Mouse (Mus musculus): ENCODE measurements around the gene Tsen2. TPM values are rescaled to one million over a fixed set of nuclear protein-coding genes. Genes with fewer than 3 reads are reported as not detected.

Gene Tsen2
- polyA plus RNA-seq (2017; shearing (Covaris generic)) = 13.4 TPM

GRCm38 (mm10) chr6:115544442-115544970, at the start of gene Tsen2:
Gene Tsen2 (plus strand): TSS chr6:115544664.

GRCm38 (mm10) chr6:115592458-115592857, 48.0 kb downstream of the Tsen2 start, which contains the start of gene Mkrn2os:
Gene Mkrn2os (minus strand): TSS chr6:115592576.

DNA sequence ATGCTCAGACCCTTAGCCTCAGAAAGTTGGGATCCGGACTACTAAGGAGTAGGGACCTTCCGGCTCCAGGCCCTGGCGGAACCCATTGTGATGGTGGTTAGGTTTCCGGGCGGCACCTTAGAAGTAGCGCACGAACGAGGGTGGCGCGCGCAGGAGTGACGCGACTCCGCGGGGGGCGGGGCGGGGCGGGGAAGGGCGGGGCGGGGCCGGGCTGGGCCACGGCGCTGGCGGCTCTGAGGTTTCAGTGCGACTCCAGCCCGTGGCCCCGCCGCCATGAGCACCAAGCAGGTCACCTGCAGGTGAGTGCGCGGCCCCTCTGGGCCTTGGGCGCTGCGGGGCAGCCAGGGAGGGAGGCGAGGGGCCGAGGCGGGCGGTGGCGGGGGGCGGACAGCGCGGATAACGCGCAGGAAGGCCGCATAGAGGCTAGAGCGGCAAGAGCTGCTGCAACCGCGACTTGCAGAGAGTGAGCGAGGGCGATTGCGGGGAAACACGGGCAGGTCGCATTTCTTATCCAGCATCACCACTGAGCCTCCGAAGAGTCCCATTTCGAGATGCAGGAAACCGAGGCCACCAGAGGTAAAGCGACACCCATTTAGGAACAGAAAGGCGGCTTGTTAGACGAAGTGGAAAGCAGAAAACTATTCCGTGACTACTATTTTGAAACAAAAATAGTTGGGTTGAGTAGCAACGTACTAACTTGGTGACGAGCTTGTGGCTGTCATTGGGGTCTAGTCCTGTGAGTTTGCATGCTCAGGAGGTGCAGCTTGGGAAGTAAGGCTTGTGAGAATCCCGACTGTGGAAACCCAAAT, 57.5 kb downstream of the Tsen2 start, which contains the start of gene Mkrn2:
Mkrn2 (plus strand) TSS at position 188 of the 809 bp plus-strand sequence.

Other genes with a start within 250 kb of the Tsen2 start
- 0.67 TPM for gene Pparg, start 183.7 kb upstream of the Tsen2 start, polyA plus RNA-seq (2017; shearing (Covaris generic))
- gene Mkrn2os, start 47.9 kb downstream of the Tsen2 start, polyA plus RNA-seq (2017; shearing (Covaris generic)) = not detected
- gene Mkrn2, start 57.2 kb downstream of the Tsen2 start, polyA plus RNA-seq (2017; shearing (Covaris generic)) = 39.7 TPM
- gene Raf1, start 132.0 kb downstream of the Tsen2 start, polyA plus RNA-seq (2017; shearing (Covaris generic)) = 101 TPM
- 0.43 TPM for gene Tmem40, start 217.7 kb downstream of the Tsen2 start, polyA plus RNA-seq (2017; shearing (Covaris generic))
- gene Cand2, start 229.9 kb downstream of the Tsen2 start, polyA plus RNA-seq (2017; shearing (Covaris generic)) = 8.2 TPM

All from activated CD4-positive, CD25-positive, alpha-beta regulatory T cell, adult 9 weeks (primary cell).